Mouse (Mus musculus): ENCODE data around the gene Tm9sf4. TPM values are rescaled to one million over a fixed set of nuclear protein-coding genes. Genes with fewer than 3 reads are reported as not detected.

Tm9sf4 gene
- 100 to 1,000 TPM; 206 to 532 (median 312) TPM for total RNA-seq (2018; cell fraction: chromatin; rRNA removed)
- 100 to 1,000 TPM; 104 to 167 (median 140) TPM for total RNA-seq (2018; cell fraction: cytosol; rRNA removed)
- 100 to 1,000 TPM; 197 to 420 (median 240) TPM for total RNA-seq (2018; cell fraction: nucleus; rRNA removed)
- 93.5 to 244 TPM (median 125 TPM) in 3 replicates for polyA plus RNA-seq (2018)

DNA sequence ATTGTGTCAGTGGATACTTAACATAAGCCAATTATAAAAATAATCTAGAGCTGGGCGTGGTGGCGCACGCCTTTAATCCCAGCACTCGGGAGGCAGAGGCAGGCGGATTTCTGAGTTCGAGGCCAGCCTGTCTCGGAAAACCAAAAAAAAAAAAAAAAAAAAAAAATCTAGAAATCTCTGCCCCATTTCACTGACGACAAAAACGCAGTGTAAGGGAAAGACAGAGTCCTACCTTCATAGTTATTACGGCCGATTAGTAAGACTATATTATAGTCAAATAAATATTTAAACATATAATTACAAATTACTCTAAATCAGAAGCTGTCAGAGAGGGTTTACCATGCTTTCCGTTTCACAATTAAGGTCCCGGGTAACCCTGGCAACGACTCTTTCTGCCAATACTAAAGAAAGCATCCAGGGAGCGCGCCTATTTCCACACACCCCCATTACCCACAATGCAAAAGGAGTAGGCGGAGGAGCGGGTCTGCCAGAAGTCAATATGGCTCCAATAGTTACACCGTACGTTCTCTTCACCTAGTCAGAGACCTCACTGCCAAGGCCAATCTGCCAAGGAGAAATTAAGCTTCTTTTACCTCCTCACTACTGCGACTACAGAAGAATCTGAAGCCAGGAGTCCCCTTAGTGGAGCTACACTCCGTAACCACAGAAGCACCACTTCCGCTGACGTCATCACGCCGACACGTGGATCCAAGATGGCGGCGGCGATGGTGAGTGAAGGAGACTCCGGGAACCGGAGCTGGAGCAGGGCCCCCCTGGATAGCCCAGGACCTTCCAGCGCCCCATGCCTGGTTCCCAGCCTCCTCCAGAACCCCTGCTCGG is at the start of gene Tm9sf4:
Tm9sf4 (plus strand) TSS at position 460 of the 840 bp plus-strand sequence.
- H3K79me2 ChIP-seq (ENCODE audit: inconsistent target): peaks cover 47% of the 10 kb centered on the region
- H3K27ac ChIP-seq: peak within 1 kb of the TSS; percentile 98
- no peaks in the 10 kb centered on the region for H3K36me3 ChIP-seq (ENCODE audit: inconsistent target)
- 12% methylated on average over 34 of the region's 34 CpGs for WGBS (ENCODE audit: missing documents)
- peak within 1 kb of the TSS; percentile 92 for H3K4me3 ChIP-seq (ENCODE audit: inconsistent target)

DNA sequence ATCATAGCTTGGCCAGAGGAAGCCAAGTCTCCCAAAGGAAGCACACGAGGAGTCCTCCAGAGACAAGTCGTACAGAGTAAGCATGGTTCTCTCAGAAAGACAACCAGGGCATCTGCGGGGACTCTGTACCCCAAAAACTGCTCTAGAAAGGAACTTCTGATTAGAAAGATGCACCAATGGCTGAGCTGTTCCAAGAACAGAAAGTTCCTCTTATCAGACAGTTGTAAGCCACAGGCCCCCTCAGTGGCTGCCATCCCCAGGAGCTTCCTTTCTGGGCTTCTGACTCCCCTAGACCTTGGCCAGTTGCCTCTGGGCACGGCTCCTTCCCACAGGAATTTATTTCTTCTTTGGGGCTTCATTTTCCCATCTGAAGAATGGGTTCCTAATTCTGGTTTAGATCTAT is 45.4 kb upstream of the Tm9sf4 start:
- 14% methylated on average over 4 of the region's 4 CpGs for WGBS (ENCODE audit: missing documents)
- H3K79me2 ChIP-seq (ENCODE audit: inconsistent target): peaks cover 79% of the 10 kb centered on the region
- peak overlapping the region; percentile 93 for H3K27ac ChIP-seq
- H3K4me3 ChIP-seq (ENCODE audit: inconsistent target): no peak overlapping the region
- H3K36me3 ChIP-seq (ENCODE audit: inconsistent target): peaks cover 20% of the 10 kb centered on the region; the same call in 1 of the 2 replicates

DNA sequence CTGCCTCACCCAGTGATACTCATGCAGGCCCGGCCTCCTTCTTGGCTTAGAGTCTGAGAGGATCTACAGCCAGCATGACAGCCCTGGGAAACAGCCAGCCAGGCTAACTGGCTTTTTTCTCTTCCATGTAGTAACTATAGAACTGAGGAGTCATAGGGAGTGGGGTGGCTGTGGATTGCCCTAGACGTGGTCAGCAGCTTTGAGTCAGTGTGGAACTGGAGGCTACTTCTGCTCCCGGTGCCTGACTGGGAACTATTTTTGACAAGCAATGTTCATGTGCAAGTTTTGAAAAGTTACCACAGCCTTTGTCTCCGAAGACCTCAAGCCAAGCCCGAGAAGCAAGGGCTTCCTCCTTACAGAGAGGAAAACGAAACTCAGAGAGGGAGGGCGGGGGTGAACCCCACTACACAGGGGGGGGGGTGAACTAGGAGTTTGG is 44.0 kb upstream of the Tm9sf4 start:
- H3K27ac ChIP-seq: peak overlapping the region; percentile 93
- peaks cover 79% of the 10 kb centered on the region for H3K79me2 ChIP-seq (ENCODE audit: inconsistent target)
- WGBS (ENCODE audit: missing documents): 2% methylated on average over 7 of the region's 7 CpGs
- peaks cover 20% of the 10 kb centered on the region; the same call in 1 of the 2 replicates for H3K36me3 ChIP-seq (ENCODE audit: inconsistent target)
- no peak overlapping the region for H3K4me3 ChIP-seq (ENCODE audit: inconsistent target)

DNA sequence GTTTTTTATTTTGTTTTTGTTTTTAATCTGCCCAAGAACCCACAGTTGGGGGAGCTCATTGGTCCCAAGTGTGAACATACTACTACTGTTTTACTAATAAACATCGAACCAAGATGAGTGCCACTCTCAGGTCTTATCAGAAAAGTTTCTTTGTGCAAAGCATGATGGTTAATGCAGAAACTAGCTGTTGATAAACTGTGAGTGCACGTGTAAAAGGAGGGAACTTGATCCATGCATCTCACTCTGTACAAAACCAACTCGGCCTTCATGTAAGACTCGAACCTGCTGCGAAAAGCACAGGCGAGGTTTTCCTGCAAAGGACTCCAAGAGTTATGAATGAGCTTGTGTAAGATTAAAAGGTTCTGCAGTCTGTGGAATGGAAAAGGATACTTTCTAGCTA is 41.6 kb upstream of the Tm9sf4 start:
- WGBS (ENCODE audit: missing documents): 98% methylated on average over 6 of the region's 6 CpGs
- H3K79me2 ChIP-seq (ENCODE audit: inconsistent target): peaks cover 65% of the 10 kb centered on the region
- no peak overlapping the region for H3K4me3 ChIP-seq (ENCODE audit: inconsistent target)
- peaks cover 15% of the 10 kb centered on the region; the same call in 1 of the 2 replicates for H3K36me3 ChIP-seq (ENCODE audit: inconsistent target)
- peak overlapping the region; percentile 55; the same call in 1 of the 2 replicates for H3K27ac ChIP-seq

DNA sequence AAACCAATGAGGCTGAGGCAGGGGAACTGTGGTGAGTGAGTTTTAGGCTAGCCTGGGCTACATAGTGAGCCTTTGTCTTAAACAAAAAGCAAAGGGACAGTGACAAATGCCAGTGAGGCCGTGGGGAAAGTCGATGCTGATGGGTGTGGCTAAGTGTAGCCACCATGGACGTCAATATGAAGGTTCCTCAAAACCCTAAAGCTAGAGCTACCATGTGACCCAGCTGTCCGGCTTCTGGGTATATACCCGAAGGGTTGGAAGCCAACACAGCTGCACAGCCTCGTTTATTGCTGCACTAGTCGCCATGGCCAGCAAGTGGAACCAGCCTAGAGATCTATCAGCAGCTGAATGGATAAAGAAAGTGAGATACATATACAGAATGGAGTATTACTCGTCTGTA is 41.0 kb upstream of the Tm9sf4 start:
- Histone ChIP-seq H3K36me3 (ENCODE audit: inconsistent target) (peaks cover 18% of the 10 kb centered on the region; the same call in 1 of the 2 replicates), H3K79me2 (ENCODE audit: inconsistent target) (peaks cover 58% of the 10 kb centered on the region), H3K4me3 (ENCODE audit: inconsistent target) (no peak overlapping the region), H3K27ac (peak overlapping the region; percentile 55)
- WGBS (ENCODE audit: missing documents): 22% methylated on average over 8 of the region's 8 CpGs

DNA sequence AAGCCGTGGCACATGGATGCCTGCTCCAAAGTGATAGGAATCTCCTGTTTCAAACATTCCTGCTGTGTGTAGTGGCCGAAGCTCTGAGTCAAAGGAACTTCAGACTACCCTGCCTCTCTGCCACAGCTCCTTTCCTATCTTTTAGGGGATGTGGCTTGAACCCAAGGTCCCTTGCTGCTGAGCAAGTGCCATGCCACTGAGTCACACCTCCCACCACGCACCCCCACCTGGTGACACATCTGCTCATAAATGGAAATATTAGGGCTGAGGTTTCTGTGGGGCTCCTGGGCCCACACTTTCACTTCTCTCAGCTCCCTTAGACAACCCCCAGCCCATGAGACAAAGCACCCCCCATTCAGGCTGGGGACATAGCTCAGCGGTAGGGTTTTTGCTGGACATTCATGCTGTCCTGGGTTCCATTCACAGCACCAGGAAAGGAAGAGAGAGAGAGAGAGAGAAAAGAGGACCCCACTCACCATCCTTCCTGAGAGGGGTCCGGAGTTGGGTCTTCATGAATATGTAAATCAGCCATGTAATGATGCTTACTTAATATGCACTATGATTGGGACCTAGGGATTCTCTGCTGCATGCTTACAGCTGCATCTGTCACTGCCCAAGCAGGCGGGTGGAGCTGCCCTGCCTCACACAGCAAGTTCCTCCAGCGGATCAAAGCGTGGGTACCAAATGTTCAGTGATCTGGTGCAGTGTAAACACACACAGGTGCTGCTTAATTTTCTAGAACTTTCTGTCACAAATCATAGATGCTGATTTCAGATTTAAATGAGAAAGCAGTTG is 39.1 kb upstream of the Tm9sf4 start:
- peaks cover 48% of the 10 kb centered on the region for H3K79me2 ChIP-seq (ENCODE audit: inconsistent target)
- 79% methylated on average over 8 of the region's 8 CpGs for WGBS (ENCODE audit: missing documents)
- H3K36me3 ChIP-seq (ENCODE audit: inconsistent target): peaks cover 34% of the 10 kb centered on the region
- no peak overlapping the region for H3K4me3 ChIP-seq (ENCODE audit: inconsistent target)
- peak overlapping the region; percentile 76 for H3K27ac ChIP-seq

DNA sequence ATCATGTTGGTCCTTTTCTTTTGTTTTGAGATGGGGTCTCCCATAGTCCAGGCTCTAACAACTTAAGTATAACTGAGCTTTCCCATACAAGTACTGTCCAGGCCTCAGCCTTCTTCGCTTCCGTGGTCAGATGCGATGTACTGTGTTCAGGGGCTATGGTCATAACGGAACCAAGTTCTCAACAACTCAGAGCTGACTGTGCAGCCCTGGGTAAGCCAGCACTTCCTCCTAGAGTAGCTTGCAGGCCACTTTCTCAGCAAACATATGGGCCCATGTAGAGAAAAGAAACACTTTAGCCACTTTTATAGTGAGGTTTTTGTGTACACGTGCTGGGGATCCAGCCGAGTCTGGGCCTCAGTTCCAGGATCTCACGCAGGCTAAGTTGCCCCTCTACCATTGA is 38.4 kb upstream of the Tm9sf4 start:
- peak overlapping the region; percentile 76 for H3K27ac ChIP-seq
- WGBS (ENCODE audit: missing documents): 31% methylated on average over 7 of the region's 7 CpGs

DNA sequence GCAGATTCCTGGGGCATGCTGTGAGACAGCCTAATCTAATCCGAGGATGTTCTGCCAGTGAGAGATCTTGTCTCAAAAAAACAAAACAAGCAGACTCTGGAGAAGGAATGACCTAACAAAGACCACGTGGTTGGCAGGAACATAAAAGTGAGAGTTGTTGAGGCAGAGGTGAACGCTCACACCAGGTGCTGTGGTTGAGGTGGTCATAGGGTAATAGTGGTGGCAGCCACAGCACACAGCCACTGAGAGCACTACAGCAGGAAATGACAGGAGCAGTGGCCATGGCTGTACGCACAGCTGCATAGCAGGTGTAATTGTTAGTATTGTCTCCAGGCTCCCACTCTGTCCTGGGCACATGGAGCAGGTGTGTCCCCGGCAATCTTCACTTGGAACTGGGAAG is 35.2 kb upstream of the Tm9sf4 start:
- Histone ChIP-seq H3K4me3 (ENCODE audit: inconsistent target) (no peak overlapping the region), H3K36me3 (ENCODE audit: inconsistent target) (peaks cover 68% of the 10 kb centered on the region), H3K79me2 (ENCODE audit: inconsistent target) (peaks cover 22% of the 10 kb centered on the region; the same call in 1 of the 2 replicates), H3K27ac (no peak overlapping the region)
- 62% methylated on average over 5 of the region's 5 CpGs for WGBS (ENCODE audit: missing documents)

More for the DNA sequence above, 38.4 kb upstream of the Tm9sf4 start:
- peaks cover 41% of the 10 kb centered on the region for H3K36me3 ChIP-seq (ENCODE audit: inconsistent target)
- no peak overlapping the region for H3K4me3 ChIP-seq (ENCODE audit: inconsistent target)
- H3K79me2 ChIP-seq (ENCODE audit: inconsistent target): peaks cover 48% of the 10 kb centered on the region

DNA sequence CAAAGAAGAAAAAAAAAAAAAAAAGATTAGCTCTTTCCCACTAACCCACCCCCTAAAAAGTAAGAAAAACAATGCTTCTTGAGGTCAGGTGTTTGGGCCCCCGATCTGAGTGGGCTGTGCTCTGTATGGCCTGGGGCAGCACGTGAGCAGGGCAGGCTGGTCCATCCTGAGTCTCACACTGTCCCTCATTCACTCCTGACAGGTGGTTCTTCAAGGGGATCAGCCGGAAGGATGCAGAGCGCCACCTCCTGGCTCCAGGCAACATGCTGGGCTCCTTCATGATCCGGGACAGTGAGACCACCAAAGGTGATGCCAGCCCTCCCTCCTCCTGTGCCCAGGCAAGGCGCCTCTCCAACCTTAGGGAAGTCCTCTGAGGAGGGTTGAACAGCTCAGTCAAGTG is 30.1 kb upstream of the Tm9sf4 start:
- no peaks in the 10 kb centered on the region for H3K79me2 ChIP-seq (ENCODE audit: inconsistent target)
- H3K27ac ChIP-seq: no peak overlapping the region
- H3K36me3 ChIP-seq (ENCODE audit: inconsistent target): peaks cover 95% of the 10 kb centered on the region
- H3K4me3 ChIP-seq (ENCODE audit: inconsistent target): no peak overlapping the region
- WGBS (ENCODE audit: missing documents): 47% methylated on average over 6 of the region's 6 CpGs

DNA sequence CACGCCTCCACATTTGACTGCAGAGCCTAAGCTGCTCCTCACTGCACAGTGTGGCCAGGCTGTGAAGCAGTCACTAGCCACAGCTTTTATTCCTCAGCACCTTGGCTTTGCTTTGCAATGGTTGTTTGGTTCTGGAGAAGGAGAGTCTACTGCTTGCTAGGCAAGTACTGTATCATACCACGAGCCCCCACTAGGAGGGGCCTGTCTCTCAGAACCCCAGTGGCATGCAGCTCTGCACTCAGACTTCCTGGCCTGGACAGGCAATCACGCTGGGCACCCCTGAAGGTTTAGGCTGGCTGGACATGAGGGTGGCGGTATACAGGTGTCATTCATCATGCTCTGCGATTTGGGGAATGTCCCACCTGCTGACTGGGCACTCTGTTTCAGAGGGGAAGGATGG is 26.9 kb upstream of the Tm9sf4 start:
- Histone ChIP-seq H3K27ac (no peak overlapping the region), H3K4me3 (ENCODE audit: inconsistent target) (no peak overlapping the region), H3K36me3 (ENCODE audit: inconsistent target) (peaks cover 94% of the 10 kb centered on the region), H3K79me2 (ENCODE audit: inconsistent target) (no peaks in the 10 kb centered on the region)
- WGBS (ENCODE audit: missing documents): 55% methylated on average over 5 of the region's 5 CpGs

DNA sequence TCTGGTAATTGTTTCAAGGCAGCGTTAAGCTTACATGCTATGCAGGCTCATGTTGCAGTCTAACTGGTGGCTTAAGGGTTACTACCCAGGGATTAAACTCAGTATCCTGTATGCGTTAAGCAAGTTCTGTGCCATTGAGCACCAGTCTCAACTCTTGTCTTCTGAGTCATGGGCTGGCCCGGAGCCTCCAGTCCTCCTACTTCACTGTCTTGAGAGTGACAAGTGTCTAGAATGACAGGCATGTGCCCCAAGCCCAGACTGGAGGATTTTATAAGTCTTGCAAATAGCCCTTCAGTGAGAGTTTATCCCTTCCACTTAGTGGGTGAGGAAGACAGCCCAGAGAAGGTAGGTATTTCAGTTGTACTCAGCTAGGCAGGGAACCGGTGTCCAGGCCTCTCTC is 24.9 kb upstream of the Tm9sf4 start:
- Histone ChIP-seq H3K27ac (no peak overlapping the region), H3K79me2 (ENCODE audit: inconsistent target) (no peaks in the 10 kb centered on the region), H3K36me3 (ENCODE audit: inconsistent target) (peaks cover 87% of the 10 kb centered on the region), H3K4me3 (ENCODE audit: inconsistent target) (no peak overlapping the region)
- 99% methylated on average over 4 of the region's 4 CpGs for WGBS (ENCODE audit: missing documents)

DNA sequence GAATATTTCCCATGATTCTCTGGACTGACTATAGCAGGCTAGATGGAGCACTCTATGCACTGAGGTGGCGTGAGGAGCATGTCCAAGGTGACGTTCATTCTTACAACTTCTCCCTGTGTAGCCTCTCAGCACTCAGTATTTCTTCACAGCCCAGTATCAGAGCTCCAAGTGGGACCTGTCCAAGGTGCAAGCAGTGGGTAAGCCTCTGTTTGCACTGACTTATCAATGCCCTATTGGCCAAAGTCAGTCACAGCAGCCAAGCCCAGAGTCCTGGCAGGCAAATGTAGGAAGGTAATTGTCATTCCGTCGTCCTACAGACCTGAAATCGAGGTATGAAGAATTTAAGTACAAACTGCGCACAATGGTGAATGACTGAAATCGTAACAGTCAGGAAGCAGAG is 21.9 kb upstream of the Tm9sf4 start:
- 79% methylated on average over 7 of the region's 7 CpGs for WGBS (ENCODE audit: missing documents)
- Histone ChIP-seq H3K36me3 (ENCODE audit: inconsistent target) (peaks cover 84% of the 10 kb centered on the region), H3K4me3 (ENCODE audit: inconsistent target) (no peak overlapping the region), H3K79me2 (ENCODE audit: inconsistent target) (no peaks in the 10 kb centered on the region), H3K27ac (no peak overlapping the region)

DNA sequence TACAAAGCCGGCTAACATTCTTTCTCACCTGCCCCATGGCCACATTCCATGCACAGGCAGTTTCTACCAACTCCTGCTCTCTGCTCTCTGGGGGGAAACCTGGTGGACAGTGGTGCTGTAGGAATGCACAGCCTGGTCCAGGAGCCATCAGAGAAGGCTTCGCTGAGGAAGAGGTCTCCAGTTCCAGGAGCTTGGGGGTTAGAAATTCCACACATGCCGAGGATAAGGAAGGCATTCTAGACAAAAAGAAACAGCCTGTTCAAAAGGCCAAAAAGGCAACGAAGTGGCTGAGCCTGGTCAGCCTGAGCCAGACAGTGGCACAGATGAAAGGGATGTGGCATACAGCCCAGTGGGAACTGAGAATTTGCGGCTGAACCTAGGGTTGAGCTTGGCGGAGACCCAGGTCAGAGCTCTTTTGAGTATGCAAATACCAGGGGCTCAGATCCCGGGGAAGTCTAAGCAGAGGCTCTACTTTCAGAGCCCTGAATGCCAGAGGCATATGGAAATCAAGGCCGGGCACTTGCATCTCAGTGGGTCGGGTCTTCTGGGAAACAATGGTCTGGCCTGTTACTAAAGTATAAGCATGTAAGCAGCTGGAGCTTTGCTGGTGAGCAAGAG is 21.0 kb upstream of the Tm9sf4 start:
- H3K27ac ChIP-seq: no peak overlapping the region
- no peaks in the 10 kb centered on the region for H3K79me2 ChIP-seq (ENCODE audit: inconsistent target)
- H3K36me3 ChIP-seq (ENCODE audit: inconsistent target): peaks cover 83% of the 10 kb centered on the region
- 50% methylated on average over 9 of the region's 9 CpGs for WGBS (ENCODE audit: missing documents)
- H3K4me3 ChIP-seq (ENCODE audit: inconsistent target): no peak overlapping the region

DNA sequence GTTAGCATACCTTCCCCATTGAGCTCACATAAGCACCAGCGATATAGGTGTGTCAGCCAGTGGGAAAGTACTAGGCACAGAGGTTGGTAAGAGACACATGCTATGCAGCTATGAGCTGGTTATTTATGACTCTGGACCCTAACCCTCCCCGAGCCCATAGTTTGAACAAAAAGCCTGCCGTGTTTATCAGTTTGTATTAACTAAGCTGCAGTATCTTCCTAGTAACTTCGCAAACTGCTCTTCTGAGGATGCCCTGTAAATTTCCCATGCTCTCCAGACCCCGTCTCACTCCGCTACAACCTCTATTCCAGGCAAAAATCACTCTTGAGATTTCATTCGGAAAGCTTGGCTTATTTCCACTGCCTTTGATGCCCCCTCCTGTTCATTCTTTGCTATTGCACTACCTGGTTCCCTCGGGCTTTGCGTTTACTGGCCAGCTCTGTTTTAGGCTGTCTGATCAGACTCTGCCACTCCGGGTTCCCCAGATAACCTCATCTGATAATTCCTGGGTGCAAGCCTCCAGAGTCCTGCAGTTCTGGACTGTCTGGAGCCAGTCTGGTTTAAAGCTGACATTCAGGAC is 18.4 kb upstream of the Tm9sf4 start:
- Histone ChIP-seq H3K36me3 (ENCODE audit: inconsistent target) (peaks cover 57% of the 10 kb centered on the region), H3K27ac (no peak overlapping the region), H3K79me2 (ENCODE audit: inconsistent target) (no peaks in the 10 kb centered on the region), H3K4me3 (ENCODE audit: inconsistent target) (no peak overlapping the region)
- 47% methylated on average over 10 of the region's 10 CpGs for WGBS (ENCODE audit: missing documents)
